7 mouse cellular contexts compared by ENCODE assay signal in the genomic region with DNA sequence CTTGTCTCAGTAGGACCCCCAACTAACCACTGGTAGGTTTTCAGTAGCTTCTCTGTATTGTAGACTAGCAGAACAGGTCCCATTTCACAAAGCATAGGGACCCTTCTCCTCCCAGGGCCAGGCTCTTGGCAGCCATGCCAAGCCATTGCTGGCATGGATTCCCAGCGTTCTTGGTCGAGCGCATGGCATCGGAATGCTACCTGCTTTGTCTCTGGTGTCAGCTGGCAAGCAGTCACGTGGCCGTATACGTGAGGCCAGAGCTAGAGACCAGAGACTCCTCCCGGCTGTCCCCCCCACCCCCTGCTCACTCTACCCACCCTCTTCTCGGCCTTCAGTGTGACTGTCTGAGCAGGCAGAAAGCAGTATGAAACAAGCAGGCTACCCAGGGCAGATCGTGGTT. TPM values are rescaled to one million over a fixed set of nuclear protein-coding genes. Genes with fewer than 3 reads are reported as not detected.
DNase-seq lines count a peak whose midpoint lies in the region; ATAC-seq lines count a peak whose summit lies in the region.

No protein-coding gene starts in this region.

- H3K36me3 ChIP-seq in limb, embryonic 13.5 days, result peaks cover 38% of the 10 kb centered on the region
- no peaks in the 10 kb centered on the region for H3K36me3 ChIP-seq in limb, embryonic 10.5 days
- peaks cover 29% of the 10 kb centered on the region for H3K36me3 ChIP-seq in hindbrain, embryonic 14.5 days (replicated peaks; ENCODE audit: control insufficient read depth, insufficient read depth)
- H3K36me3 ChIP-seq in midbrain, embryonic 16.5 days (ENCODE audit: control insufficient read depth, insufficient read depth, low read length), result no peaks in the 10 kb centered on the region

- no peak overlapping the region for H3K4me2 ChIP-seq in limb, embryonic 13.5 days (replicated peaks)
- peak overlapping the region; percentile 80 for H3K4me2 ChIP-seq in hindbrain, embryonic 14.5 days (replicated peaks)
- H3K4me2 ChIP-seq in midbrain, embryonic 16.5 days (ENCODE audit: low read length), result peak overlapping the region; percentile 54

- H3K27me3 ChIP-seq in limb, embryonic 13.5 days, result peaks cover 14% of the 10 kb centered on the region
- H3K27me3 ChIP-seq in limb, embryonic 10.5 days (ENCODE audit: low read depth, poor library complexity, severe bottlenecking), result peaks cover 70% of the 10 kb centered on the region
- peaks cover 15% of the 10 kb centered on the region; the same call in 1 of the 2 replicates for H3K27me3 ChIP-seq in hindbrain, embryonic 14.5 days (ENCODE audit: control insufficient read depth, insufficient read depth, low read length)
- H3K27me3 ChIP-seq in midbrain, embryonic 16.5 days (ENCODE audit: control insufficient read depth, insufficient read depth, low read depth, low read length), result no peaks in the 10 kb centered on the region

- peaks cover 66% of the 10 kb centered on the region for H3K4me1 ChIP-seq in limb, embryonic 13.5 days
- peaks cover 3% of the 10 kb centered on the region; the same call in 1 of the 2 replicates for H3K4me1 ChIP-seq in limb, embryonic 10.5 days
- peaks cover 63% of the 10 kb centered on the region for H3K4me1 ChIP-seq in hindbrain, embryonic 14.5 days (replicated peaks; ENCODE audit: control insufficient read depth, insufficient read depth, low read length)
- peaks cover 36% of the 10 kb centered on the region for H3K4me1 ChIP-seq in midbrain, embryonic 16.5 days (ENCODE audit: control insufficient read depth, insufficient read depth, low read length)

- WGBS in limb, embryonic 13.5 days, result 87% methylated on average over 10 of the region's 10 CpGs
- WGBS in limb, embryonic 10.5 days, result 91% methylated on average over 10 of the region's 10 CpGs
- 44% methylated on average over 10 of the region's 10 CpGs for WGBS in hindbrain, embryonic 14.5 days
- WGBS in midbrain, embryonic 16.5 days, result 65% methylated on average over 10 of the region's 10 CpGs

- no peaks in the 10 kb centered on the region for H3K9me3 ChIP-seq in limb, embryonic 13.5 days
- no peaks in the 10 kb centered on the region for H3K9me3 ChIP-seq in limb, embryonic 10.5 days (replicated peaks)
- no peaks in the 10 kb centered on the region for H3K9me3 ChIP-seq in hindbrain, embryonic 14.5 days (ENCODE audit: control insufficient read depth, low read length)
- H3K9me3 ChIP-seq in midbrain, embryonic 16.5 days (replicated peaks; ENCODE audit: control insufficient read depth, low read length, poor library complexity, severe bottlenecking), result no peaks in the 10 kb centered on the region

- DNase-seq in limb, embryonic 10.5 days (ENCODE audit: low spot score), result no peak
- DNase-seq in cerebellum, adult 9-10 months, result peak; percentile 92
- DNase-seq in hindbrain, embryonic 14.5 days (ENCODE audit: low spot score), result no peak
- no peak for DNase-seq in adipocyte (ENCODE audit: low spot score)

- ATAC-seq in limb, embryonic 13.5 days (ENCODE audit: low FRiP score, low read depth), result no peak
- ATAC-seq in hindbrain, embryonic 14.5 days (ENCODE audit: low FRiP score), result peak; percentile 71
- peak; percentile 43 for ATAC-seq in midbrain, embryonic 16.5 days
- no peak for ATAC-seq in megakaryocyte-erythroid progenitor cell, adult 5-6 weeks (replicated peaks; ENCODE audit: low FRiP score, low TSS enrichment, poor library complexity, severe bottlenecking)

- H3K27ac ChIP-seq in limb, embryonic 13.5 days, result peak overlapping the region; percentile 83; the same call in 1 of the 2 replicates
- H3K27ac ChIP-seq in limb, embryonic 10.5 days, result no peak overlapping the region
- H3K27ac ChIP-seq in hindbrain, embryonic 14.5 days, result peak overlapping the region; percentile 86
- peak overlapping the region; percentile 84 for H3K27ac ChIP-seq in midbrain, embryonic 16.5 days (ENCODE audit: low read length)

- no peak overlapping the region for H3K4me3 ChIP-seq in limb, embryonic 13.5 days
- H3K4me3 ChIP-seq in limb, embryonic 10.5 days, result no peak overlapping the region
- H3K4me3 ChIP-seq in hindbrain, embryonic 14.5 days (replicated peaks; ENCODE audit: low read length), result peak overlapping the region; percentile 89
- no peak overlapping the region for H3K4me3 ChIP-seq in midbrain, embryonic 16.5 days (ENCODE audit: low read depth, low read length)

- no peak overlapping the region for H3K9ac ChIP-seq in limb, embryonic 13.5 days
- peak overlapping the region; percentile 97 for H3K9ac ChIP-seq in hindbrain, embryonic 14.5 days
- peak overlapping the region; percentile 59; the same call in 1 of the 2 replicates for H3K9ac ChIP-seq in midbrain, embryonic 16.5 days (ENCODE audit: low read depth, low read length)

RNA-seq across cellular contexts. Expression of a gene that starts 56.9 kb away (rescaled TPM):
- polyA plus RNA-seq in limb, embryonic 13.5 days (2015; fragmentation: Nextera tagmentation; extraction: Ambion mirVana), result 1.9 and 2.4 TPM in 2 replicates
- polyA plus RNA-seq in limb, embryonic 10.5 days (2016; fragmentation: Nextera tagmentation; extraction: Ambion mirVana), result 0.16 and 0.45 TPM in 2 replicates
- 1.2 and 1.6 TPM in 2 replicates for polyA plus RNA-seq in hindbrain, embryonic 14.5 days (2014; fragmentation: Nextera tagmentation; extraction: Ambion mirVana)
- polyA plus RNA-seq in midbrain, embryonic 16.5 days (2015; fragmentation: Nextera tagmentation; extraction: Ambion mirVana), result 1.5 and 1.9 TPM in 2 replicates
- total RNA-seq in megakaryocyte-erythroid progenitor cell, adult 5-6 weeks (2014; fragmentation: Nextera tagmentation), result not detected in 2 replicates
- total RNA-seq in megakaryocyte-erythroid progenitor cell, adult 5-6 weeks (2017), result not detected in 2 replicates

Comparison
In these comparisons a context has a peak if more than half of its experiments do, and no peak if none do; other contexts are left out.
1. ATAC-seq: peak in hindbrain, embryonic 14.5 days (single experiment) and midbrain, embryonic 16.5 days (single experiment); none in limb, embryonic 13.5 days (single experiment) and megakaryocyte-erythroid progenitor cell, adult 5-6 weeks (single experiment).